Mouse (Mus musculus) skeletal muscle tissue, postnatal 0 days (tissue): Measurements from ENCODE around the gene Ufd1. TPM values are rescaled to one million over a fixed set of nuclear protein-coding genes. Genes with fewer than 3 reads are reported as not detected.

Experiments used
- polyA plus RNA-seq: library from polyadenylated mRNA; unstranded; fragments of >200 nt; fragmentation: Nextera tagmentation; extraction: Ambion mirVana; gene quantifications from 2 replicates; pipeline ENCODE4 v1.2.1, GENCODE M21; 2015

The Ufd1 gene
- 47.0 and 52.0 TPM in 2 replicates for polyA plus RNA-seq

GRCm38 (mm10) chr16:18811468-18812384, at the start of gene Ufd1, which contains the start of gene Cdc45:
Gene Ufd1 (plus strand): TSS chr16:18811779.
Gene Cdc45 (minus strand): TSS chr16:18811987.

GRCm38 (mm10) chr16:18776556-18777100, 35.0 kb upstream of the Ufd1 start, which contains the start of gene Cldn5:
Gene Cldn5 (plus strand): TSS chr16:18776847.

DNA sequence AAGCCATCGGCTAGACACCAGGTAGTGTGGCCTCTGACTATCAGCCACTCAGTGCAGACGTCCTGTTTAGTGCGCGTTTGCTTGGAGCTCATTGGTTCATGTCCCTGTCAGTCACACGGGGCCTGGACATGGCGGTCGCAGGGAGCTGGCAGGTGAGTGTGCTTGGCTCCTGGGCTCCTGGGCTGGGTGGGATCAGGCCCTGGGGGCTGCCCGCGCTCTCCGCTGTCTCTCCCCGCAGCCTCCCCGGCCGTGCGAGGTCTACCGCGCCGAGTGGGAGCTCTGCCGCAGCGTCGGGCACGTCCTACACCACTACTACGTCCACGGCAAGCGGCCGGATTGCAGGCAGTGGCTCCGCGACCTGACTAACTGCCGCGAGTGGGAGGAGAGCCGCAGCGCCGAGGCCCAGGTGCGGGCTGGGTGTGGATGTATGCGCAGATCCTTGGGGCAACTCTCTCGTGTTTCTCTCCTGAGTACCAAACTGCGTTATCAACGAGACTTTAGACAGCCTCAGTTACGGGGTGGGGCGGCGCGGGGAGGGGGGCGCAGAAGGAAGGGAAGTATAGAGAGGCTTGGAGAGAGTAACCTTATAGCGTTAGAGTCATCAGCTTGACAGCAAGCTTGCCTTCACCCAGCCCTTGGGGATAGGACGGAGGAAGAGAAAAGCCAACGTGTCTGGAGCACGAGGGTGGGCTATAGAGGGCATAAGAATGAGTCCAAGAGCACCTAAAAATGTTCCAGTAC, 25.1 kb downstream of the Ufd1 start, which contains the start of the genes 2510002D24Rik and Gm28539:
TSS of gene 2510002D24Rik (plus strand) at position 111 of the 741 bp plus-strand sequence.
TSS of gene Gm28539 (plus strand) at position 117 of the 741 bp plus-strand sequence.

GRCm38 (mm10) chr16:18876442-18877308, 65.1 kb downstream of the Ufd1 start, which contains the start of the genes Mrpl40 and Hira:
Gene Mrpl40 (minus strand): TSS chr16:18876862.
Gene Hira (plus strand): TSS chr16:18877037.

Other genes with a start within 250 kb of the Ufd1 start
- gene Tbx1, start 221.1 kb upstream of the Ufd1 start, polyA plus RNA-seq: 7.9 and 8.3 TPM in 2 replicates
- gene Gp1bb, start 189.4 kb upstream of the Ufd1 start, polyA plus RNA-seq: 0.12 TPM in 1 of 2 replicates, not detected in the other
- gene Gm49601, start 185.4 kb upstream of the Ufd1 start, polyA plus RNA-seq: 0.27 and 0.34 TPM in 2 replicates
- 2.4 and 5.8 TPM in 2 replicates for gene Sept5, start 181.8 kb upstream of the Ufd1 start, polyA plus RNA-seq
- 77.3 and 87.5 TPM in 2 replicates for gene Cldn5, start 34.9 kb upstream of the Ufd1 start, polyA plus RNA-seq
- 7.6 and 8.9 TPM in 2 replicates for gene Cdc45, start 208 bp downstream of the Ufd1 start, polyA plus RNA-seq
- 24.1 and 24.2 TPM in 2 replicates for gene 2510002D24Rik, start 24.8 kb downstream of the Ufd1 start, polyA plus RNA-seq
- gene Gm28539, start 24.8 kb downstream of the Ufd1 start, polyA plus RNA-seq: not detected in 2 replicates
- gene Mrpl40, start 65.1 kb downstream of the Ufd1 start, polyA plus RNA-seq: 65.0 and 71.9 TPM in 2 replicates
- gene Hira, start 65.3 kb downstream of the Ufd1 start, polyA plus RNA-seq: 5.8 and 6.0 TPM in 2 replicates